Mouse (Mus musculus) embryonic facial prominence, embryonic 12.5 days (tissue): ENCODE measurements around the gene Itga2b. TPM values are rescaled to one million over a fixed set of nuclear protein-coding genes. Genes with fewer than 3 reads are reported as not detected.

Experiments used
- ATAC-seq: fragments of 200-750 bp; cut with Nextera tagmentation; 2 replicates; pipeline ENCODE4 v1.8.0; 2017; ENCODE audit not compliant: insufficient number of reproducible peaks, insufficient read depth, low FRiP score, low TSS enrichment
- H3K27ac ChIP-seq: fragments of 300-500 bp; sonication (generic); 2 replicates; pipeline ENCODE4 v1.5.1; 2016; ENCODE audit warnings: mild to moderate bottlenecking
- H3K27me3 ChIP-seq: fragments of 300-500 bp; sonication (generic); 2 replicates; pipeline ENCODE4 v1.6.1; 2016; ENCODE audit warnings: mild to moderate bottlenecking, moderate library complexity
- H3K36me3 ChIP-seq: fragments of 300-500 bp; sonication (generic); 2 replicates; pipeline ENCODE4 v1.6.1; 2016; ENCODE audit warnings: mild to moderate bottlenecking
- H3K4me1 ChIP-seq: fragments of 300-500 bp; sonication (generic); 2 replicates; pipeline ENCODE4 v1.6.1; 2016
- H3K4me2 ChIP-seq: fragments of 300-500 bp; sonication (generic); replicated peaks from 2 replicates; pipeline ENCODE4 v1.6.1; 2016; ENCODE audit warnings: mild to moderate bottlenecking, moderate library complexity
- H3K4me3 ChIP-seq: fragments of 300-500 bp; sonication (generic); 2 replicates; pipeline ENCODE4 v1.5.1; 2016; ENCODE audit warnings: mild to moderate bottlenecking
- H3K9ac ChIP-seq: fragments of 300-500 bp; sonication (generic); 2 replicates; pipeline ENCODE4 v1.6.1; 2016; ENCODE audit warnings: mild to moderate bottlenecking, moderate library complexity
- H3K9me3 ChIP-seq: fragments of 300-500 bp; sonication (generic); 2 replicates; pipeline ENCODE4 v1.6.1; 2016; ENCODE audit warnings: mild to moderate bottlenecking, moderate library complexity
- WGBS: fragments of 180-500 bp; shearing (Covaris S2); methylation state at CpG from one replicate; pipeline ENCODE4 v1.1.7; 2016; 5-methylcytosine and 5-hydroxymethylcytosine counted together
- polyA plus RNA-seq: library from polyadenylated mRNA; unstranded; fragments of >200 nt; fragmentation: Nextera tagmentation; extraction: Ambion mirVana; gene quantifications from 2 replicates; pipeline ENCODE4 v1.2.1, GENCODE M21; 2016

The Itga2b gene
- polyA plus RNA-seq, 1 experiment from 2014 or later: 8.3 TPM

GRCm38 (mm10) chr11:102432896-102433295 lies 37.0 kb downstream of the Itga2b start:
- Histone ChIP-seq H3K36me3 (peaks cover 38% of the 10 kb centered on the region), H3K4me1 (peaks cover 37% of the 10 kb centered on the region), H3K27me3 (peaks cover 4% of the 10 kb centered on the region; the same call in 1 of the 2 replicates), H3K27ac (no peak overlapping the region), H3K4me2 (no peak overlapping the region), H3K9me3 (no peaks in the 10 kb centered on the region), H3K9ac (no peak overlapping the region), H3K4me3 (no peak overlapping the region)
- 89% methylated on average over 6 of the region's 6 CpGs for WGBS
- no peak for ATAC-seq

GRCm38 (mm10) chr11:102432115-102432843 lies 37.6 kb downstream of the Itga2b start:
- Histone ChIP-seq H3K4me2 (0 out of 2 replicates have a peak overlapping the region, but pooled peaks have one; percentile 17), H3K27me3 (no peaks in the 10 kb centered on the region; the same call in 1 of the 2 replicates), H3K27ac (no peak overlapping the region), H3K9me3 (no peaks in the 10 kb centered on the region), H3K36me3 (peaks cover 33% of the 10 kb centered on the region), H3K9ac (no peak overlapping the region), H3K4me3 (no peak overlapping the region), H3K4me1 (peaks cover 31% of the 10 kb centered on the region)
- no peak for ATAC-seq
- 71% methylated on average over 16 of the region's 16 CpGs for WGBS

- Histone ChIP-seq H3K9me3 (no peaks in the 10 kb centered on the region), H3K27me3 (no peaks in the 10 kb centered on the region), H3K9ac (no peak overlapping the region), H3K36me3 (peaks cover 29% of the 10 kb centered on the region), H3K4me2 (no peak overlapping the region), H3K27ac (no peak overlapping the region), H3K4me3 (no peak overlapping the region), H3K4me1 (peaks cover 26% of the 10 kb centered on the region)
- WGBS: 76% methylated on average over 3 of the region's 3 CpGs
- no peak for ATAC-seq
Measured at GRCm38 (mm10) chr11:102431728-102432114, 38.2 kb downstream of the Itga2b start.

GRCm38 (mm10) chr11:102431018-102431645 lies 38.8 kb downstream of the Itga2b start:
- Histone ChIP-seq H3K4me2 (peak overlapping the region; percentile 85), H3K9ac (peak overlapping the region; percentile 71), H3K27ac (peak overlapping the region; percentile 65), H3K27me3 (no peaks in the 10 kb centered on the region), H3K4me1 (peaks cover 26% of the 10 kb centered on the region), H3K4me3 (peak overlapping the region; percentile 56), H3K36me3 (peaks cover 25% of the 10 kb centered on the region), H3K9me3 (no peaks in the 10 kb centered on the region)
- WGBS: under 1% methylated on average over 7 of the region's 7 CpGs
- ATAC-seq: no peak

GRCm38 (mm10) chr11:102430121-102431017 lies 39.6 kb downstream of the Itga2b start, which contains the start of gene Grn:
TSS of gene Grn (plus strand) at chr11:102430315.
- WGBS: under 1% methylated on average over 29 of the region's 29 CpGs
- Histone ChIP-seq H3K27ac (peak within 1 kb of the TSS; percentile 65), H3K9me3 (no peaks in the 10 kb centered on the region), H3K27me3 (no peaks in the 10 kb centered on the region), H3K4me2 (peak within 1 kb of the TSS; percentile 85), H3K9ac (peak within 1 kb of the TSS; percentile 71), H3K4me3 (peak within 1 kb of the TSS; percentile 56), H3K4me1 (peaks cover 26% of the 10 kb centered on the region), H3K36me3 (peaks cover 17% of the 10 kb centered on the region)
- ATAC-seq: peak; percentile 87

- Histone ChIP-seq H3K9me3 (no peaks in the 10 kb centered on the region), H3K4me3 (peak overlapping the region; percentile 56), H3K27me3 (no peaks in the 10 kb centered on the region), H3K4me1 (peaks cover 26% of the 10 kb centered on the region), H3K4me2 (peak overlapping the region; percentile 85), H3K9ac (peak overlapping the region; percentile 63), H3K36me3 (0 out of 2 replicates have a peak, but pooled peaks cover 10% of the 10 kb centered on the region), H3K27ac (0 out of 2 replicates have a peak overlapping the region, but pooled peaks have one; percentile 46)
- 45% methylated on average over 3 of the region's 3 CpGs for WGBS
- ATAC-seq: no peak
Measured at GRCm38 (mm10) chr11:102429551-102429950, 40.4 kb downstream of the Itga2b start.

GRCm38 (mm10) chr11:102428981-102429540 lies 40.9 kb downstream of the Itga2b start:
- ATAC-seq: no peak
- Histone ChIP-seq H3K4me2 (peak overlapping the region; percentile 85; the same call in 1 of the 2 replicates), H3K27me3 (no peaks in the 10 kb centered on the region), H3K27ac (no peak overlapping the region), H3K4me1 (peaks cover 26% of the 10 kb centered on the region), H3K36me3 (0 out of 2 replicates have a peak, but pooled peaks cover 9% of the 10 kb centered on the region), H3K4me3 (peak overlapping the region; percentile 56; the same call in 1 of the 2 replicates), H3K9ac (peak overlapping the region; percentile 63; the same call in 1 of the 2 replicates), H3K9me3 (no peaks in the 10 kb centered on the region)
- 70% methylated on average over 8 of the region's 8 CpGs for WGBS

- no peak for ATAC-seq
- no peaks in the 10 kb centered on the region for H3K36me3 ChIP-seq
- no peak overlapping the region for H3K9ac ChIP-seq
- no peak overlapping the region for H3K27ac ChIP-seq
- 80% methylated on average over 8 of the region's 8 CpGs for WGBS
- H3K9me3 ChIP-seq: no peaks in the 10 kb centered on the region
- H3K4me1 ChIP-seq: peaks cover 10% of the 10 kb centered on the region
- no peaks in the 10 kb centered on the region for H3K27me3 ChIP-seq
- H3K4me2 ChIP-seq: no peak overlapping the region
- no peak overlapping the region for H3K4me3 ChIP-seq
Measured at GRCm38 (mm10) chr11:102425555-102426316, 44.2 kb downstream of the Itga2b start.

- H3K4me1 ChIP-seq: peaks cover 7% of the 10 kb centered on the region
- WGBS: 72% methylated on average over 6 of the region's 6 CpGs
- no peak overlapping the region for H3K4me3 ChIP-seq
- H3K9me3 ChIP-seq: no peaks in the 10 kb centered on the region
- no peaks in the 10 kb centered on the region for H3K27me3 ChIP-seq
- H3K27ac ChIP-seq: no peak overlapping the region
- no peak overlapping the region for H3K9ac ChIP-seq
- no peaks in the 10 kb centered on the region for H3K36me3 ChIP-seq
- ATAC-seq: no peak
- H3K4me2 ChIP-seq: no peak overlapping the region
Measured at GRCm38 (mm10) chr11:102424666-102425065, 45.3 kb downstream of the Itga2b start.

- Histone ChIP-seq H3K4me1 (no peaks in the 10 kb centered on the region), H3K9me3 (no peaks in the 10 kb centered on the region), H3K4me2 (no peak overlapping the region), H3K9ac (no peak overlapping the region), H3K27ac (no peak overlapping the region), H3K27me3 (no peaks in the 10 kb centered on the region), H3K4me3 (no peak overlapping the region), H3K36me3 (no peaks in the 10 kb centered on the region)
- ATAC-seq: no peak
- 58% methylated on average over 8 of the region's 8 CpGs for WGBS
Measured at GRCm38 (mm10) chr11:102421559-102421958, 48.4 kb downstream of the Itga2b start.
